Mouse (Mus musculus) testis, adult 2 months (tissue): ENCODE measurements at regions not wholly inside any gene's neighbourhood (a gene's known extent, or its start where the extent isn't known, plus 50 kb on each side); places are given as distances from the start of the nearest gene placed in this dataset.

Experiments
- H3K27ac ChIP-seq: fragments of 200-500 bp; 2 replicates; pipeline ENCODE4 v1.5.1; 2012; ENCODE audit warnings: low read depth, low read length; ENCODE audit not compliant: control insufficient read depth, insufficient read depth
- H3K27me3 ChIP-seq: fragments of 200-500 bp; 2 replicates; pipeline ENCODE4 v1.6.1; 2012; ENCODE audit warnings: mild to moderate bottlenecking, low read length, moderate library complexity; ENCODE audit not compliant: control insufficient read depth, insufficient read depth
- H3K36me3 ChIP-seq: fragments of 200-500 bp; 2 replicates; pipeline ENCODE4 v1.6.1; 2012; ENCODE audit warnings: mild to moderate bottlenecking, low read length; ENCODE audit not compliant: control insufficient read depth, insufficient read depth
- H3K4me1 ChIP-seq: fragments of 200-500 bp; 2 replicates; pipeline ENCODE4 v1.6.1; 2012; ENCODE audit warnings: low read length; ENCODE audit not compliant: control insufficient read depth, insufficient read depth
- H3K4me3 ChIP-seq: fragments of 200-500 bp; 2 replicates; pipeline ENCODE4 v1.5.1; 2012; ENCODE audit warnings: low read depth, mild to moderate bottlenecking, low read length, moderate library complexity, mixed read lengths; ENCODE audit not compliant: control insufficient read depth
- CTCF ChIP-seq: fragments of 200-500 bp; IDR thresholded peaks from 2 replicates; pipeline ENCODE4 v1.5.1; 2012; ENCODE audit warnings: low read depth, mild to moderate bottlenecking, inconsistent platforms, low read length, moderate library complexity; ENCODE audit not compliant: control insufficient read depth, insufficient read depth, insufficient replicate concordance
- POLR2A ChIP-seq: fragments of 200-500 bp; IDR thresholded peaks from 2 replicates; pipeline ENCODE4 v1.6.1; 2012; ENCODE audit warnings: low read depth, mild to moderate bottlenecking, inconsistent platforms, low read length, moderate library complexity; ENCODE audit not compliant: control insufficient read depth

GRCm38 (mm10) chr2:160028459-160028858, 305.5 kb downstream of the Gm826 start:
- Histone ChIP-seq H3K4me3 (no peak overlapping the region), H3K27ac (no peak overlapping the region), H3K4me1 (no peaks in the 10 kb centered on the region), H3K27me3 (no peaks in the 10 kb centered on the region), H3K36me3 (no peaks in the 10 kb centered on the region)
- TF ChIP-seq CTCF (no peak), POLR2A (no peak)

GRCm38 (mm10) chr2:160025911-160026310, 308.1 kb downstream of the Gm826 start:
- no peak for TF ChIP-seq POLR2A
- TF ChIP-seq CTCF = no peak
- Histone ChIP-seq H3K36me3 (no peaks in the 10 kb centered on the region), H3K4me1 (no peaks in the 10 kb centered on the region)

DNA sequence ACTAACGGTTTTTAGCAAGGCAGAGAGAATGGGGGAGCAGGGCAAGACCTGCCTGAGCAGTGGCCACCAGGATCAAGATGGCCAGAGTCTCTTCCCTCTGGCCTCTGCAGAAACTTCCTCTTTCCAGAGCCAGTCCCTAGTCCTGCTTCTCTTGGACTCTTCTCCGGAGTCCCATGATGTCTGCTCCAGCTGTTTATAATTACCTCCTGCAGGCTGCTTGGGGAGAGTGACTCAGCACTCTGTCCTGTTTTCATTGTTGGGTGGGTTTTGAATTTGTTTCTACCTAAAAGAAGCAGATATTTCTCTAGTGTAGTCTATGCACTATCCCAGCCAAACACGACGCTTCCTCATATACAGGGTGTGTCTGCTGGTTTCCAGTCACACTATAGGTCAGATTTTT, 312.4 kb downstream of the Gm826 start:
- H3K36me3 ChIP-seq = no peaks in the 10 kb centered on the region
- no peaks in the 10 kb centered on the region for H3K4me1 ChIP-seq
- H3K27me3 ChIP-seq = no peaks in the 10 kb centered on the region
- no peak for TF ChIP-seq CTCF
- no peak for TF ChIP-seq POLR2A
- H3K4me3 ChIP-seq = no peak overlapping the region
- H3K27ac ChIP-seq = no peak overlapping the region

More at GRCm38 (mm10) chr2:160025911-160026310, 308.1 kb downstream of the Gm826 start:
- no peak overlapping the region for H3K4me3 ChIP-seq
- H3K27me3 ChIP-seq = no peaks in the 10 kb centered on the region
- H3K27ac ChIP-seq = no peak overlapping the region

DNA sequence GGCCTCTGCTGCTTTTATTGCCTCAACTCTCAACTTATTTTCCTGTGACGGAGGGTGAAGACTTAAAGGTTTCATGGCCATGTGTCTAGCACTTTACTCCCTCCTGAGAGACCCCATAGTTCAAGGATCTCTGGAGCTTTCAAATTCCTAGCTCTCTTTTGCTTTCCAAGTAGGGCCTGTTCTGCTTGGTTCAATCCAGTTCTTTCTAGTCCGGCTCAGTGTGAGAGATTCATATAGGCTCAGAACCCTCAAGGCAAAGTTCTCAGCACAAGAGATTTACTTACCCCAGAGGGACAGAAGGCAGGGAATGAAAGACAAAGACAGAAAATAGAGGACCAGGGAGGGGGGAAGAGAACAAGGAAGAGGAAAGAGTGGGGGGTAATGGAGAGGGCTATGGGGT, 313.1 kb downstream of the Gm826 start:
- Histone ChIP-seq H3K27ac (no peak overlapping the region), H3K4me3 (no peak overlapping the region), H3K4me1 (no peaks in the 10 kb centered on the region), H3K27me3 (no peaks in the 10 kb centered on the region), H3K36me3 (no peaks in the 10 kb centered on the region)
- TF ChIP-seq POLR2A (no peak), CTCF (no peak)

DNA sequence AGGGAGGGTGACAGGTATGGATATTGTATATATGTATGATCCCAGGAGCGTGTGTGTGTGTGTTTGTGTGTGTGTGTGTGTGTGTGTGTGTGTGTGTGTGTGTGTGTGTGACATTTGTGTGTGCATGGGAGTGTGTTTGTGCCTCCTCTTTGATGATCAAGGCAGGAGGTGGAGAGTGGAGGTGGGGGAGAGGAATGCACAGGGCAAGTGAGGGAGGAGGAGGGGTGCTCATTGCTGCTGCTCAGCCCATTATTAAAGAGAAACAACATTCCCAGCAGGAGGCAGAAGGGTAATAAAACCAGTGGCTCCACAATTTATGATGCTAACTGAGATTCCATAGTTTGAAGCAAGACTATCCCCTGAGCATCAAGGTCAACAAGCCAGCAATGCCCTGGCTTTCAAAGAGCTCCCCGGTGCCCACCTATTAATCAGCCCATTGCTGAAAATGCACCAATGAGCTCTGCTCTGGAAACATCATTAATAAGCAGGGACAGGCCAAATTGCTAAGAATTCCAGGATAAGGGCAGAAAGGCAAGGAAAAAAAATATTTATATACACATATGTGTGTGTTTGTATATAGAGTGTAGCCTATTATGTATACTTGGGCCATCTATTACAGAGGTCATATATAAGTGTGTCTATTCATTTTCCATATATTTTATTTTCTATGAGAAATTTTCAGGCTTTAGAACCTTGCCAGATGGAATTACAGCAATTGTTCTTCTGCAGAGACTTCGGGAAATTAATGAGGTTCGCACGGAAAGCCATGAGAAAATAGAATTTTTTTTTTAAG, 316.7 kb downstream of the Gm826 start:
- Histone ChIP-seq H3K36me3 (no peaks in the 10 kb centered on the region), H3K4me3 (no peak overlapping the region), H3K4me1 (no peaks in the 10 kb centered on the region), H3K27ac (no peak overlapping the region), H3K27me3 (no peaks in the 10 kb centered on the region)
- TF ChIP-seq POLR2A = no peak
- TF ChIP-seq CTCF = no peak

- H3K36me3 ChIP-seq = no peaks in the 10 kb centered on the region
- no peak overlapping the region for H3K4me3 ChIP-seq
- no peaks in the 10 kb centered on the region for H3K4me1 ChIP-seq
- TF ChIP-seq CTCF = no peak
- no peak for TF ChIP-seq POLR2A
- no peaks in the 10 kb centered on the region for H3K27me3 ChIP-seq
- H3K27ac ChIP-seq = no peak overlapping the region
These were observed 322.5 kb downstream of the Gm826 start for GRCm38 (mm10) chr2:160011421-160011820.

GRCm38 (mm10) chr2:160002695-160003094, 331.3 kb downstream of the Gm826 start:
- no peak for TF ChIP-seq CTCF
- TF ChIP-seq POLR2A = no peak
- Histone ChIP-seq H3K4me3 (no peak overlapping the region), H3K27me3 (no peaks in the 10 kb centered on the region), H3K36me3 (no peaks in the 10 kb centered on the region), H3K4me1 (no peaks in the 10 kb centered on the region), H3K27ac (no peak overlapping the region)
